Mouse (Mus musculus) skeletal muscle tissue, adult 2 months (tissue): ENCODE measurements around the gene C2cd5.

Experiments used
- DNase-seq: peaks from one replicate; pipeline ENCODE4 v3.0.0-alpha.2; 2012; ENCODE audit warnings: low read depth, low spot score

The C2cd5 gene

DNA sequence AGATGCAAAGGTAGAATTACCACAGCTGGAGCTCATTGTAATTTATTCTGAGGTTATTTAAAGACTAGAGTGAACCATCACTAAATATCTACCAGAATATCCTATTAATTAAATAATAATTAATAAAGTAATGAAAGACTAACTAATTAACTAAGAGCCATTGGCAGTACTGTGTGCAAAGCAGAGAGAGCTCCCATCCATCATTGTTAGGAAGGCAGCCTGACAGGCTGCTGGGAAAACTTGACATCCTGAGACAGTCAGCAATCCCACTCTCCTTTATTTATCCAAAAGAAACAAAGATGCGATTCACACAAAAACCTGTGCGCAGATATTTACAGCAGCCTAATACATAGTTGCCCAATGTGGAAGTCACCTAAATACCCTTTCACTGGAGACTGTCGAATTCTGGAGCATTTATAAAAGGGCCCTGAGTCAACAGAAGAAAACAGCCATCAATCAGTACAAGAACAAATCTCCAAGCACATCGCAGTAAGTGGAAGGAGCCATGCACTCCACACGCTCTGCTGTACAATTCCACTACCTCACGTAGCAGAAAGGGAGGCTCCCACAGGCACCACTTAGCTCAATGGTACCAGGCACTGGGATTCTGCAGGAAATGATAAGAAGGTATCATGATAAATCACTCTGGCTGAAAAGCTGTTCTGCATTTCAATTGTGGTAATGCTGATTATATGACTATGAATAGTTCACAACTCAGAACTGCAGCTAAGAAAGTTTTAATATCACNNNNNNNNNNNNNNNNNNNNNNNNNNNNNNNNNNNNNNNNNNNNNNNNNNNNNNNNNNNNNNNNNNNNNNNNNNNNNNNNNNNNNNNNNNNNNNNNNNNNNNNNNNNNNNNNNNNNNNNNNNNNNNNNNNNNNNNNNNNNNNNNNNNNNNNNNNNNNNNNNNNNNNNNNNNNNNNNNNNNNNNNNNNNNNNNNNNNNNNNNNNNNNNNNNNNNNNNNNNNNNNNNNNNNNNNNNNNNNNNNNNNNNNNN lies 120.0 kb downstream of the C2cd5 start:
- DNase-seq: no peak

DNA sequence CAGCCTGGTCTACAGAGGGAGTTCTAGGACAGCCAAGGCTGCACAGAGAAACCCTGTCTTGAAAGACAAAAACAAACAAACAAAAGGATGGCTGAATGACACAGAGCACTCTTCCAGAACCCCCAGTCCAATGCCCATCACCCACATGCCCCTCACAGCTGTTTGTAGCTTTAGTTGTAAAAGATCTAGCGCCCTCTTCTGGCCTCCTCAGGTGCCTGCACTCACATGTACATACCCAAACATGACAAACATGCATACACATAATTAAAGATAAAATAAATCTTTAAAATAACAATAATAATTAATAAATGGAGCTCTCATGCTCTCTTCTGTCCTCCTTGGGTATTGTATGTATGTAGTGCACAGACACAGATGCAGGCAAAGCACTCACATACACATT lies 122.7 kb downstream of the C2cd5 start:
- no peak for DNase-seq

DNA sequence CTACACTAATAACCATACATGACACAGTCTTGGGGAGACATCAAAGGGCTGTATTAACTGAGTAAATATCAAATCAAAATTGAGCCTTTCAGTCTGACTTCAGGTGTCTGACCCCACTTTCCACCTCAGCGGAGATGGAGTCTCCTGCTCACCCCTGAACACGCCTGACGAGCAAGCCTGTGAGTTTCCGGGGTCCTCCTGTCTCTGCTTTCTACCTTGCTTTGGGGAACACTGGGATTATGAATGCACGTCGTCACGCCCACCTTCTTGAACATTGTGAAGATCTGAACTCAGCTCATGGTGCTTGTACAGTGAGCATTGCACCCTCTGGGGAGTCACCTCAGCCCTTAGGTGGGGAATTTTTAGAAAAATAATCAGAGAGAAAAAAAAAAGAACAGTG lies 126.7 kb downstream of the C2cd5 start:
- DNase-seq: no peak

DNA sequence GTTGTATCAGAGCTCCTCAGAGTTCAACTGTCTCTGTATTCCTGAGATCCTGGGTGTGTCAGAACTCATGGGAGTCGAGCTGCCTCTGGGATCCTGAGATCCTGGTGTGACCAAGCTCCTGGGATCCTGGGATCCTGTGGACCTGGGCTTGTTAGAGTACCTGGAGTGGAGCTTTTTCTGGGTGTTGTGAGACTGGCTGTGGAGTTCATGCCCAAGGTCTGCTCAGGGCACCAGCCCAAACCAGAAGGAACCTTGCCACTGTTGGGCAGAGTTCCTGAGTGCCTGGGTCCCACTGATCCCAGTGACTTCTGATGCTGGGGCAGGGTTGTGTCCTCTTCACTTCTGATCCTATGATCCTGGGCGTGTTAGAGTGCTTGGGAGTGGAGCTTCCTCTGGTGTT lies 127.7 kb downstream of the C2cd5 start:
- DNase-seq: no peak

DNA sequence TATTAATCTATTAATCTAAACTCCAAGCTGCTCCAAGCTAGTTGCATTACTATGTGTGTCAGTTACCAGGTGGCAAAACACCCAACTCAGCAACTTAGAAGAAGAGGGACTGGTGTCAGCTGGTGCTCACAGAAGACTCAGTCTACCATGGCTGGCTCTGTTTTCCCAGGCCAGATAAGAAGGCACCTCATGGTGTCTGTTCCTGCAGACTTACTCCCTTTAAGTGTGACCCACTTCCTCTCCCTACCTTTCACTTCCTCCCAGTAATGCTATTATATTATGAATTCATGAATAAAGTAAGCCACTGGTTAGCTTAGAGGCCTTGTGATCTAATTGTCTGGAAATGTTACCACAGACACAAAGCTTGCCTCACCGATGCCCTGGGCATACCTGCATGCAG lies 132.5 kb downstream of the C2cd5 start:
- DNase-seq: no peak

DNA sequence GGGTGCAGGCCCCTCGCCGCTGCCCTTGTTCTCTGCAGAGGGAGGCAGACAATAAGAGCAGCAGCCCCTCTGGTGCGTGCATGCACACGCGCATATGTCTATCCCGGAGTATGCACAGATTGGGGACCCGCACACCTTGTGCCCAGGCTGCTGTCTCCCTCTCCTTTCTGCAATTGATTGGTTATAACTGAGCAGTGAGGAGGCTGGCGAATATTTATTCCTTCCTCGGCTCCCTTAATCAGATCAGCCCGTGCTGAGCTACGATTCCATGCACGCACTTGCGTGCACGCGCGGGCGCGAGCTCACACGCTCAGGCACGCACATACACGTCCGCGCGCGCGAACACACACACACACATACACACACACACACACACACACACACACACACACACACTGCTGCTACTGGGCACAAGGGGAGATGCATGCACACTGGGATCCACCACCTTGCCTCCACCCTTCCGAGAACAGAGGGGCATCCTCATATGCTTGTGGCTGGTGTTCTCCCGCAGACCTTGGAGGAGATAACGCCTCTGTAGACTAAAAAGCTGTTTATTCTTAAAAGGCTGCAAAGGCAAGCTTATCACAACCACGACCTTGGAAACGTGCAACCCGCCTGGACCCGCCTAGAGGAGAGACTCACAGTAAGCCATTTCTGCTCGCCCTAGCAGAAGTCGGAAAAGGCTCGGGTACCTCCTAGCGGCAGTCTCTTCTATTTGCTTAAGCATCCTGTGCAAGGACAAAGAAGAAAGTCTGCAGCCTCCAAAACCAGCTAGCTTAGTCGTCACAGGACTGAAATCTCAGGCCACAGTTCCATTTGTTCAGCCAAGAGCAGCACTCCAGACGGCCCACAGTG lies 135.2 kb downstream of the C2cd5 start:
- no peak for DNase-seq

DNA sequence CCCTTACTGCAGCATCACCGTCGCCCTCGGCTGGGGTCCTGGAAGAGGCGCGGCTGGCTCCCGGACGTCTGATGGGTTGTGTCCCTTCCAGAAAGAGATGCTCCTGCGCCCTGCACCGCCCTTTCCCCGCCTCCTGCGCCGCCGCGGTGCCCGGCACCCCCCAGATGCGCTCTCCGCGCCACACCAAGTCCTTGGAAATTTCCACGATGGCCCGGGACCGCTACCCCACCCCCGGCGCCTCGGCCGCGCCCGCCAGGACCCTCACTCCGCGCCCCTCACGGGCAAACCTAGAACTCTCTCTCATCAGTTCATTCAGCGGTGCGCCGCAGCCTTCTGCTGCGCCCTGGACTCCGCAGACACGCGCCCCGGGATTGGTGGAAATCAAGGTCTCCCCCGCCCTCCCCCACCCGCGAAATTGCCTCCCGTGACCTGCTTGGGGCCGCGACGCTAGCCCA lies 135.8 kb downstream of the C2cd5 start, which contains the start of gene St8sia1:
Gene St8sia1, minus strand, starts transcription at position 377 of the 455 bp plus-strand sequence.
- no peak for DNase-seq

DNA sequence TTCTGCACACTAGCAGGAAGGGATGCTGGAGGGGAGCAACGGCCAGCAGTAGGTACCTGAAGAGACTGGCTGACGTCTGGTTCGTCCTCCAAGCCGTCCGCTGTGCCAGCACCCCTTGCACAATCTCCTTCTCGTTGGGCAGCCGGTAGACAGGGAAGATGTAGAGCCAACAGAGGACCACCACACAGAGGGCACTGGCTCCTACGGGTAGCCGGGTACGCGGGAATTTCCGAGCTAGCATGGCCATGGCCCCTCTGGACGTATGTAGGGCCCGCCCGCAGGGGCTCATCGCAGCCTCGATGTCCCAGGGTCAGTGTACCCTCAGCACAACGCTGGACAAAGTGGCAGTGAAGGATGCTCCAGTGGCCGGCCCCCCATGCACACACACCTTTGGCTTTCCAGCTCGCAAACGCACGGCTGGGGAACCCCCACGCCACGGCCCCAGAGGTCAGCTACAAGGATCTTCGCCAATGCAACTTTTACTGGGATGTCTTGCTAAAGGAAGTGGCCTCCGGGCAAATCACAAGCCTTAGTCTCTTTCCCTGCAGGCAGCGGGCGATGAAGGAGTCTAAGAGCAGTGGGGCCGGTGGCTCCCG lies 136.4 kb downstream of the C2cd5 start:
- no peak for DNase-seq

DNA sequence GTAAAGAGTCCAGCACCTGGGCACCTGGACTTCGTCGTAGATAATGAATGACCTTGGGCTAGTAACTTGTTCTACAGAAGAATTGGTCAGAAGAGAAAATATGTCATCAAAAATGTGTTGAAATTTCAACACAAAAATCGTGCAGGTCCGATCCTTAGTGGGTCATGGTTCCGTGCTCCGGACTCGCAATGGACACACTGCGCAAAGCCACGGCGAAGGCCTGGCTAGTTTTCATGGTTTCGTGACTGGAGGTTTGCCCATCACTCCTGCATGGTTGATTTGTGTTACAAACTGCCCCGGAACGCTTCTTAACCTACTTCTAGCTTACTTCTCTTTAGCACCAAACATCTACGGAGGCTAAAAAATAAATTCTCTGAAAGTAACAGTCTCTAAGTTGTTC lies 137.1 kb downstream of the C2cd5 start:
- no peak for DNase-seq

DNA sequence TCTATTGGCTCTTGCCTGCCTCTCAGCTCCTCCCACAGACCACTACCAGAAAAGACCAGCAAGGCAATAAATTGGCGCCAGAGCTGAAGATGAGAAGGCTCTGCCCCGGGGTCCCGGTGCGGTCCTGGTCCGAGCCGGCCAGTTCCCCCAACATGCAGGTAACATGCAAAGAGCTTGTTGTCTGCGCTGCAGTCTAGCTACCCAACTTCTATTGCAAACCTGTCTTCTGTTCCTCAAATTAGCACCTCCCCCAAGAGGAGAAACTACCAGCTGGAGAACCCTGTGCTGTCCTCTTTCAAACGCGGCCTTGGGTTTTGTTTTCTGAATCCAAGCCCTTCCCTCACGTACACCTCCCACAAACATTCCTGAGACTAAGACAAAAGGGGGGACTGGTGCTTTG lies 137.5 kb downstream of the C2cd5 start:
- no peak for DNase-seq

GRCm38 (mm10) chr6:142961721-142962455 lies 138.1 kb downstream of the C2cd5 start:
- no peak for DNase-seq
